Mouse (Mus musculus): ENCODE results near the gene Hpd. TPM values are rescaled to one million over a fixed set of nuclear protein-coding genes. Genes with fewer than 3 reads are reported as not detected.

Gene Hpd
- polyA plus RNA-seq, 1 experiment from 2014 or later: not detected

- H3K9ac ChIP-seq (ENCODE audit: low read depth, low read length): no peak overlapping the region
- H3K4me1 ChIP-seq (ENCODE audit: control insufficient read depth, insufficient read depth, low read depth, low read length): no peaks in the 10 kb centered on the region; the same call in 1 of the 2 replicates
- H3K36me3 ChIP-seq (ENCODE audit: control insufficient read depth, insufficient read depth, low read length): no peaks in the 10 kb centered on the region
- no peak overlapping the region for H3K4me2 ChIP-seq (ENCODE audit: low read length)
- H3K27me3 ChIP-seq (replicated peaks; ENCODE audit: control insufficient read depth, insufficient read depth, low read length): no peaks in the 10 kb centered on the region
- 87% methylated on average over 5 of the region's 5 CpGs for WGBS
- H3K27ac ChIP-seq (ENCODE audit: low read depth, low read length): no peak overlapping the region
- ATAC-seq: no peak
- no peaks in the 10 kb centered on the region for H3K9me3 ChIP-seq (ENCODE audit: control insufficient read depth, low read length)
- no peak overlapping the region for H3K4me3 ChIP-seq (ENCODE audit: low read length)
These were observed 10.9 kb upstream of the Hpd start for GRCm38 (mm10) chr5:123193436-123193835.

GRCm38 (mm10) chr5:123192606-123193150, 10.2 kb upstream of the Hpd start:
- Histone ChIP-seq H3K4me1 (ENCODE audit: control insufficient read depth, insufficient read depth, low read depth, low read length) (no peaks in the 10 kb centered on the region; the same call in 1 of the 2 replicates), H3K27ac (ENCODE audit: low read depth, low read length) (no peak overlapping the region), H3K36me3 (ENCODE audit: control insufficient read depth, insufficient read depth, low read length) (no peaks in the 10 kb centered on the region), H3K27me3 (replicated peaks; ENCODE audit: control insufficient read depth, insufficient read depth, low read length) (no peaks in the 10 kb centered on the region), H3K4me2 (ENCODE audit: low read length) (no peak overlapping the region), H3K9ac (ENCODE audit: low read depth, low read length) (no peak overlapping the region), H3K4me3 (ENCODE audit: low read length) (no peak overlapping the region), H3K9me3 (ENCODE audit: control insufficient read depth, low read length) (no peaks in the 10 kb centered on the region)
- WGBS: 55% methylated on average over 9 of the region's 9 CpGs
- no peak for ATAC-seq

- no peak overlapping the region for H3K4me2 ChIP-seq (ENCODE audit: low read length)
- H3K4me1 ChIP-seq (ENCODE audit: control insufficient read depth, insufficient read depth, low read depth, low read length): no peaks in the 10 kb centered on the region; the same call in 1 of the 2 replicates
- H3K27ac ChIP-seq (ENCODE audit: low read depth, low read length): no peak overlapping the region
- H3K4me3 ChIP-seq (ENCODE audit: low read length): no peak overlapping the region
- H3K27me3 ChIP-seq (replicated peaks; ENCODE audit: control insufficient read depth, insufficient read depth, low read length): no peaks in the 10 kb centered on the region
- WGBS: 78% methylated on average over 6 of the region's 6 CpGs
- no peaks in the 10 kb centered on the region for H3K36me3 ChIP-seq (ENCODE audit: control insufficient read depth, insufficient read depth, low read length)
- no peaks in the 10 kb centered on the region for H3K9me3 ChIP-seq (ENCODE audit: control insufficient read depth, low read length)
- H3K9ac ChIP-seq (ENCODE audit: low read depth, low read length): no peak overlapping the region
- no peak for ATAC-seq
These were observed 8.9 kb upstream of the Hpd start for GRCm38 (mm10) chr5:123191427-123191826.

GRCm38 (mm10) chr5:123190912-123191311, 8.4 kb upstream of the Hpd start:
- no peak for ATAC-seq

GRCm38 (mm10) chr5:123187306-123187705, 4.8 kb upstream of the Hpd start:
- H3K9me3 ChIP-seq (ENCODE audit: control insufficient read depth, low read length): no peaks in the 10 kb centered on the region
- ATAC-seq: no peak
- WGBS: 94% methylated on average over 3 of the region's 3 CpGs
- H3K36me3 ChIP-seq (ENCODE audit: control insufficient read depth, insufficient read depth, low read length): no peaks in the 10 kb centered on the region
- no peak overlapping the region for H3K9ac ChIP-seq (ENCODE audit: low read depth, low read length)
- no peak overlapping the region for H3K4me3 ChIP-seq (ENCODE audit: low read length)
- H3K27me3 ChIP-seq (replicated peaks; ENCODE audit: control insufficient read depth, insufficient read depth, low read length): no peaks in the 10 kb centered on the region
- no peak overlapping the region for H3K4me2 ChIP-seq (ENCODE audit: low read length)
- H3K4me1 ChIP-seq (ENCODE audit: control insufficient read depth, insufficient read depth, low read depth, low read length): 0 out of 2 replicates have a peak, but pooled peaks cover 2% of the 10 kb centered on the region
- H3K27ac ChIP-seq (ENCODE audit: low read depth, low read length): no peak overlapping the region

More at GRCm38 (mm10) chr5:123190912-123191311, 8.4 kb upstream of the Hpd start:
- Histone ChIP-seq H3K27me3 (replicated peaks; ENCODE audit: control insufficient read depth, insufficient read depth, low read length) (no peaks in the 10 kb centered on the region), H3K9me3 (ENCODE audit: control insufficient read depth, low read length) (no peaks in the 10 kb centered on the region), H3K36me3 (ENCODE audit: control insufficient read depth, insufficient read depth, low read length) (no peaks in the 10 kb centered on the region), H3K4me1 (ENCODE audit: control insufficient read depth, insufficient read depth, low read depth, low read length) (peaks cover 2% of the 10 kb centered on the region; the same call in 1 of the 2 replicates), H3K4me3 (ENCODE audit: low read length) (no peak overlapping the region), H3K9ac (ENCODE audit: low read depth, low read length) (no peak overlapping the region), H3K4me2 (ENCODE audit: low read length) (no peak overlapping the region), H3K27ac (ENCODE audit: low read depth, low read length) (no peak overlapping the region)
- WGBS: 89% methylated on average over 3 of the region's 3 CpGs

- Histone ChIP-seq H3K27me3 (replicated peaks; ENCODE audit: control insufficient read depth, insufficient read depth, low read length) (no peaks in the 10 kb centered on the region), H3K4me1 (ENCODE audit: control insufficient read depth, insufficient read depth, low read depth, low read length) (0 out of 2 replicates have a peak, but pooled peaks cover 2% of the 10 kb centered on the region), H3K9ac (ENCODE audit: low read depth, low read length) (no peak overlapping the region), H3K4me3 (ENCODE audit: low read length) (no peak overlapping the region), H3K4me2 (ENCODE audit: low read length) (no peak overlapping the region), H3K9me3 (ENCODE audit: control insufficient read depth, low read length) (no peaks in the 10 kb centered on the region), H3K27ac (ENCODE audit: low read depth, low read length) (no peak overlapping the region), H3K36me3 (ENCODE audit: control insufficient read depth, insufficient read depth, low read length) (no peaks in the 10 kb centered on the region)
- WGBS: 58% methylated on average over 6 of the region's 6 CpGs
- ATAC-seq: no peak
These were observed 3.4 kb upstream of the Hpd start for GRCm38 (mm10) chr5:123185966-123186365.

GRCm38 (mm10) chr5:123181536-123181935, 991 bp downstream of the Hpd start:
- H3K36me3 ChIP-seq (ENCODE audit: control insufficient read depth, insufficient read depth, low read length): no peaks in the 10 kb centered on the region
- no peak overlapping the region for H3K4me3 ChIP-seq (ENCODE audit: low read length)
- H3K27me3 ChIP-seq (replicated peaks; ENCODE audit: control insufficient read depth, insufficient read depth, low read length): no peaks in the 10 kb centered on the region
- no peak overlapping the region for H3K9ac ChIP-seq (ENCODE audit: low read depth, low read length)
- H3K4me2 ChIP-seq (ENCODE audit: low read length): no peak overlapping the region
- H3K27ac ChIP-seq (ENCODE audit: low read depth, low read length): no peak overlapping the region
- H3K4me1 ChIP-seq (ENCODE audit: control insufficient read depth, insufficient read depth, low read depth, low read length): 0 out of 2 replicates have a peak, but pooled peaks cover 2% of the 10 kb centered on the region
- no peak for ATAC-seq
- 72% methylated on average over 6 of the region's 6 CpGs for WGBS
- H3K9me3 ChIP-seq (ENCODE audit: control insufficient read depth, low read length): no peaks in the 10 kb centered on the region

GRCm38 (mm10) chr5:123180390-123180789, 2.1 kb downstream of the Hpd start:
- no peak for ATAC-seq

GRCm38 (mm10) chr5:123178792-123179191, 3.7 kb downstream of the Hpd start:
- ATAC-seq: no peak
- H3K4me2 ChIP-seq (ENCODE audit: low read length): no peak overlapping the region
- 94% methylated on average over 5 of the region's 5 CpGs for WGBS

More at GRCm38 (mm10) chr5:123180390-123180789, 2.1 kb downstream of the Hpd start:
- Histone ChIP-seq H3K4me2 (ENCODE audit: low read length) (no peak overlapping the region), H3K9me3 (ENCODE audit: control insufficient read depth, low read length) (no peaks in the 10 kb centered on the region), H3K4me3 (ENCODE audit: low read length) (no peak overlapping the region), H3K4me1 (ENCODE audit: control insufficient read depth, insufficient read depth, low read depth, low read length) (no peaks in the 10 kb centered on the region), H3K27me3 (replicated peaks; ENCODE audit: control insufficient read depth, insufficient read depth, low read length) (no peaks in the 10 kb centered on the region), H3K27ac (ENCODE audit: low read depth, low read length) (no peak overlapping the region), H3K9ac (ENCODE audit: low read depth, low read length) (no peak overlapping the region), H3K36me3 (ENCODE audit: control insufficient read depth, insufficient read depth, low read length) (no peaks in the 10 kb centered on the region)
- 92% methylated on average over 15 of the region's 15 CpGs for WGBS

More at GRCm38 (mm10) chr5:123178792-123179191, 3.7 kb downstream of the Hpd start:
- Histone ChIP-seq H3K36me3 (ENCODE audit: control insufficient read depth, insufficient read depth, low read length) (no peaks in the 10 kb centered on the region), H3K9me3 (ENCODE audit: control insufficient read depth, low read length) (no peaks in the 10 kb centered on the region), H3K4me3 (ENCODE audit: low read length) (no peak overlapping the region), H3K4me1 (ENCODE audit: control insufficient read depth, insufficient read depth, low read depth, low read length) (no peaks in the 10 kb centered on the region), H3K9ac (ENCODE audit: low read depth, low read length) (no peak overlapping the region), H3K27ac (ENCODE audit: low read depth, low read length) (no peak overlapping the region), H3K27me3 (replicated peaks; ENCODE audit: control insufficient read depth, insufficient read depth, low read length) (no peaks in the 10 kb centered on the region)
